Mouse (Mus musculus) liver, embryonic 16.5 days (tissue): ENCODE measurements around the gene Cldn15. TPM values are rescaled to one million over a fixed set of nuclear protein-coding genes. Genes with fewer than 3 reads are reported as not detected.
"Not testable (repeated sequence)": the region's sequence is repeated elsewhere in the genome, so short reads cannot be mapped to it uniquely, and the experiment has no call there.

Experiments
- ATAC-seq: fragments of 200-750 bp; cut with Nextera tagmentation; 2 replicates; pipeline ENCODE4 v1.8.0; 2017; ENCODE audit warnings: low read depth, mild to moderate bottlenecking, moderate number of reproducible peaks, moderate library complexity
- H3K27ac ChIP-seq: fragments of 300-500 bp; sonication (generic); 2 replicates; pipeline ENCODE4 v1.5.1; 2014; ENCODE audit warnings: mild to moderate bottlenecking, low read length
- H3K27me3 ChIP-seq: fragments of 300-500 bp; sonication (generic); 2 replicates; pipeline ENCODE4 v1.6.1; 2014; ENCODE audit warnings: low read depth, low read length, mixed read lengths; ENCODE audit not compliant: control insufficient read depth, insufficient read depth
- H3K36me3 ChIP-seq: fragments of 300-500 bp; sonication (generic); 2 replicates; pipeline ENCODE4 v1.6.1; 2014; ENCODE audit warnings: mild to moderate bottlenecking; ENCODE audit not compliant: control insufficient read depth, insufficient read depth
- H3K4me1 ChIP-seq: fragments of 300-500 bp; sonication (generic); 2 replicates; pipeline ENCODE4 v1.6.1; 2014; ENCODE audit warnings: low read depth, low read length, mixed read lengths; ENCODE audit not compliant: control insufficient read depth
- H3K4me2 ChIP-seq: fragments of 300-500 bp; sonication (generic); 2 replicates; pipeline ENCODE4 v1.6.1; 2014; ENCODE audit warnings: low read depth, low read length, mixed read lengths
- H3K4me3 ChIP-seq: fragments of 300-500 bp; sonication (generic); 2 replicates; pipeline ENCODE4 v1.5.1; 2014; ENCODE audit warnings: low read depth, mild to moderate bottlenecking, low read length
- H3K9ac ChIP-seq: fragments of 300-500 bp; sonication (generic); 2 replicates; pipeline ENCODE4 v1.6.1; 2014; ENCODE audit warnings: low read depth, low read length
- H3K9me3 ChIP-seq: fragments of 300-500 bp; sonication (generic); replicated peaks from 2 replicates; pipeline ENCODE4 v1.6.1; 2016; ENCODE audit warnings: low read length; ENCODE audit not compliant: control insufficient read depth
- whole genome bisulfite sequencing: fragments of 180-500 bp; shearing (Covaris S2); extraction: QIAGEN DNeasy Blood & Tissue Kit; methylation state at CpG from one replicate; pipeline ENCODE4 v1.1.7; 2014; ENCODE audit not compliant: insufficient replicate concordance; 5-methylcytosine and 5-hydroxymethylcytosine counted together
- polyA plus RNA-seq: library from polyadenylated mRNA; unstranded; fragments of >200 nt; fragmentation: Nextera tagmentation; extraction: Ambion mirVana; gene quantifications from 2 replicates; pipeline ENCODE4 v1.2.1, GENCODE M21; 2015

Gene Cldn15
- polyA plus RNA-seq, 1 experiment from 2014 or later, result 7.9 TPM

- 69% methylated on average over 5 of the region's 5 CpGs for WGBS
- no peaks in the 10 kb centered on the region for H3K4me1 ChIP-seq
- ATAC-seq, result no peak
- H3K4me2 ChIP-seq, result no peak overlapping the region
- no peak overlapping the region for H3K4me3 ChIP-seq
- H3K27me3 ChIP-seq, result no peaks in the 10 kb centered on the region
- H3K27ac ChIP-seq, result no peak overlapping the region
- no peaks in the 10 kb centered on the region for H3K36me3 ChIP-seq
- H3K9ac ChIP-seq, result no peak overlapping the region
- no peaks in the 10 kb centered on the region for H3K9me3 ChIP-seq
Measured at GRCm38 (mm10) chr5:136932956-136933355, 33.5 kb upstream of the Cldn15 start.

GRCm38 (mm10) chr5:136933930-136934329 is 32.5 kb upstream of the Cldn15 start:
- H3K27ac ChIP-seq, result no peak overlapping the region
- no peaks in the 10 kb centered on the region for H3K4me1 ChIP-seq
- no peaks in the 10 kb centered on the region for H3K27me3 ChIP-seq
- whole genome bisulfite sequencing, result 73% methylated on average over 6 of the region's 6 CpGs
- H3K4me3 ChIP-seq, result no peak overlapping the region
- no peaks in the 10 kb centered on the region for H3K36me3 ChIP-seq
- no peak for ATAC-seq
- H3K4me2 ChIP-seq, result no peak overlapping the region
- H3K9me3 ChIP-seq, result no peaks in the 10 kb centered on the region
- no peak overlapping the region for H3K9ac ChIP-seq

GRCm38 (mm10) chr5:136935905-136936695 is 30.3 kb upstream of the Cldn15 start:
- H3K27ac ChIP-seq, result no peak overlapping the region
- ATAC-seq, result no peak
- no peaks in the 10 kb centered on the region for H3K36me3 ChIP-seq
- no peaks in the 10 kb centered on the region for H3K4me1 ChIP-seq
- H3K4me3 ChIP-seq, result no peak overlapping the region
- H3K9me3 ChIP-seq, result no peaks in the 10 kb centered on the region
- no peak overlapping the region for H3K4me2 ChIP-seq
- no peaks in the 10 kb centered on the region for H3K27me3 ChIP-seq
- H3K9ac ChIP-seq, result no peak overlapping the region
- whole genome bisulfite sequencing, result 42% methylated on average over 7 of the region's 7 CpGs

GRCm38 (mm10) chr5:136936750-136937149 is 29.7 kb upstream of the Cldn15 start:
- Histone ChIP-seq H3K4me2 (no peak overlapping the region), H3K9me3 (no peaks in the 10 kb centered on the region), H3K36me3 (no peaks in the 10 kb centered on the region), H3K4me1 (no peaks in the 10 kb centered on the region), H3K4me3 (no peak overlapping the region), H3K27me3 (no peaks in the 10 kb centered on the region), H3K27ac (no peak overlapping the region), H3K9ac (no peak overlapping the region)
- 77% methylated on average over 6 of the region's 6 CpGs for WGBS
- ATAC-seq, result no peak

GRCm38 (mm10) chr5:136937621-136938020 is 28.8 kb upstream of the Cldn15 start:
- Histone ChIP-seq H3K4me1 (no peaks in the 10 kb centered on the region), H3K4me3 (no peak overlapping the region), H3K9ac (no peak overlapping the region), H3K36me3 (no peaks in the 10 kb centered on the region), H3K27ac (no peak overlapping the region), H3K27me3 (no peaks in the 10 kb centered on the region), H3K4me2 (no peak overlapping the region), H3K9me3 (no peaks in the 10 kb centered on the region)
- 68% methylated on average over 5 of the region's 5 CpGs for WGBS
- ATAC-seq, result no peak

- ATAC-seq, result no peak
- 53% methylated on average over 7 of the region's 7 CpGs for WGBS
- H3K9me3 ChIP-seq, result no peaks in the 10 kb centered on the region
- H3K4me3 ChIP-seq, result no peak overlapping the region
- no peak overlapping the region for H3K27ac ChIP-seq
- no peaks in the 10 kb centered on the region for H3K36me3 ChIP-seq
- H3K4me2 ChIP-seq, result no peak overlapping the region
- H3K4me1 ChIP-seq, result no peaks in the 10 kb centered on the region
- no peak overlapping the region for H3K9ac ChIP-seq
- H3K27me3 ChIP-seq, result no peaks in the 10 kb centered on the region
Measured at GRCm38 (mm10) chr5:136939284-136939683, 27.1 kb upstream of the Cldn15 start.

GRCm38 (mm10) chr5:136940029-136940428 is 26.4 kb upstream of the Cldn15 start:
- not testable (repeated sequence) for H3K4me1 ChIP-seq, H3K36me3 ChIP-seq, ATAC-seq, H3K4me2 ChIP-seq, H3K4me3 ChIP-seq, H3K27me3 ChIP-seq, H3K9ac ChIP-seq, H3K27ac ChIP-seq, H3K9me3 ChIP-seq
- 70% methylated on average over 6 of the region's 6 CpGs for WGBS

- Histone ChIP-seq H3K4me2 (no peak overlapping the region), H3K27me3 (no peaks in the 10 kb centered on the region), H3K4me1 (no peaks in the 10 kb centered on the region), H3K9ac (no peak overlapping the region), H3K4me3 (no peak overlapping the region), H3K36me3 (no peaks in the 10 kb centered on the region), H3K9me3 (no peaks in the 10 kb centered on the region), H3K27ac (no peak overlapping the region)
- no peak for ATAC-seq
- 69% methylated on average over 12 of the region's 12 CpGs for WGBS
Measured at GRCm38 (mm10) chr5:136940845-136941560, 25.4 kb upstream of the Cldn15 start.

- H3K27ac ChIP-seq, result no peak overlapping the region
- 61% methylated on average over 3 of the region's 3 CpGs for WGBS
- H3K4me2 ChIP-seq, result no peak overlapping the region
- H3K4me1 ChIP-seq, result no peaks in the 10 kb centered on the region
- no peaks in the 10 kb centered on the region for H3K36me3 ChIP-seq
- H3K9me3 ChIP-seq, result no peaks in the 10 kb centered on the region
- no peak overlapping the region for H3K4me3 ChIP-seq
- no peak overlapping the region for H3K9ac ChIP-seq
- H3K27me3 ChIP-seq, result no peaks in the 10 kb centered on the region
- ATAC-seq, result no peak
Measured at GRCm38 (mm10) chr5:136942781-136943180, 23.6 kb upstream of the Cldn15 start.
